Mouse (Mus musculus): ENCODE results near the gene Fgd3.

Gene Fgd3

DNA sequence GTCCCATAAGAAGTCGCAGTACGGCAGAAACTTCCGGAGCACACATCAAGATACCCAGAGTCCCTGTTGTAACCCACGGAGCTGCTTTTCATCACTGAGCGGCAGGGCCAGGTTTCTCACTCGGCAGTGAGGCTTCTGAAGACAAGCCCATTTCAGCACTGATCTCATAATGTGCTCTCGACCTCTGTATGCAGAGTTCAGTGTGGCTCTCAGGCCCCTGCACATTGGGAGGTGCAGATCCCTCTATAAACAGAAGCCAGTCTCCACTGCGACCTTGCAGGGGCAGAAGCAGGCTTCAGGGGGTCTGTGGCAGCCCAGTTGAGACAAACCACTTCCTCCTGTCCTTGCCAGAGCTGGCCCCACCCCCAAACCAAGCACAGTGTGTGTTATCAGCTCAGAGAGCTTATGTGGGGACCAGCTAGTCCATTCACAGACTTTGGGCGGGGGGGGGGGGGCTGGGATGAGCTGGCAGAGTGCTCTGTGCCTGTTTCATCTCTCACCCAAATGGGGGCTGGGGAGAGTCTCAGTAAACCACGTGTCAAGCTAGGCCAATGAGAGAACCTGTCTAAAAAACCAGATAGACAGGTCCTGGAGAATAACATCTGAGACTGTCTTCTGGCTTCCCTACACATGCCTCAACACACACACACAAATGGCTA, 12.7 kb downstream of the Fgd3 start:
- DNase-seq (ENCODE audit: low read depth, low spot score), result no peak

DNA sequence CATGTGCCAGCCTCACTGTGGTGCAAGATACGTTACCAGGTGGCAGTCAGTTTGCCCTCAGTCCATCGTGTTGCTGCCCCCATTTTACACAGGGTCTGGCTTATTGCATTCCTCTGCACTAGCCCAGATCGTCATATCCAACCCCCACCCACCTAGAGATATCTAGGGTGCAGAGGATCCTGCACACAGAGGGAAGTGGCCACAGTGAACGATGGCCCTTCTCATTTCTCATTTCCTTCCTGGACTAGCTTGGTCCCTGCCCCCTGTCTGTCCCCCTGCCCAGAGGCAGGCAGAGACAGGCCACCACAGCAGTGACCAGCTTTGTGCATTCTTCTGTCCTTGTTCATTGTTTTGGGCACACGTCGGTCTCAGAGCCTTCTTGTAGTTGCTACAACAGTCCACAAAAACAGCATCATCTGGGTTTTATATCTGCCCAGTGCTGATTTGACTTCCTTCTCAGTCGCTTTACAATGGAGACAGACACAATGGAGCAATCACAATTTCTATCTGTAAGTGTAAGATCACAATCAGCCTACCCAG, 13.3 kb downstream of the Fgd3 start:
- DNase-seq (ENCODE audit: low read depth, low spot score), result no peak

DNA sequence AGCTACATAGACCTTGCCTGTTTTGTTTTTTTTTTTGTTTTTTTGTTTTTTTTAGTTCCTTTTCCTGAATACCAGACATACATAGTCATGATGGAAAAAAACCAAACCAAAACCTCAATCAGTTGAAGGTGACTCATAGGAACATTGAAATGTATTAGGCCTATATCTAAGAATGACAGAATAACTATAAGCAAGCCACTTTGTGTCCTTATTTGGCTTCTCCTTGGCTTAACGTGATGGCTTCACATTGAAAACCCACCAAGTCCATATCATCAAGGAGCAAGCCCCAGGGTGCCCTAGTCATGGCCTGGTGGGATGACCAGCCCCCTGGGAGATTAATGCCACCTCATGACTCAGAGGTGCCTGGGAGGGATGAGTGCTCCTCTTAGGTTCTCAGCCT, 19.3 kb downstream of the Fgd3 start:
- no peak for DNase-seq (ENCODE audit: low read depth, low spot score)

DNA sequence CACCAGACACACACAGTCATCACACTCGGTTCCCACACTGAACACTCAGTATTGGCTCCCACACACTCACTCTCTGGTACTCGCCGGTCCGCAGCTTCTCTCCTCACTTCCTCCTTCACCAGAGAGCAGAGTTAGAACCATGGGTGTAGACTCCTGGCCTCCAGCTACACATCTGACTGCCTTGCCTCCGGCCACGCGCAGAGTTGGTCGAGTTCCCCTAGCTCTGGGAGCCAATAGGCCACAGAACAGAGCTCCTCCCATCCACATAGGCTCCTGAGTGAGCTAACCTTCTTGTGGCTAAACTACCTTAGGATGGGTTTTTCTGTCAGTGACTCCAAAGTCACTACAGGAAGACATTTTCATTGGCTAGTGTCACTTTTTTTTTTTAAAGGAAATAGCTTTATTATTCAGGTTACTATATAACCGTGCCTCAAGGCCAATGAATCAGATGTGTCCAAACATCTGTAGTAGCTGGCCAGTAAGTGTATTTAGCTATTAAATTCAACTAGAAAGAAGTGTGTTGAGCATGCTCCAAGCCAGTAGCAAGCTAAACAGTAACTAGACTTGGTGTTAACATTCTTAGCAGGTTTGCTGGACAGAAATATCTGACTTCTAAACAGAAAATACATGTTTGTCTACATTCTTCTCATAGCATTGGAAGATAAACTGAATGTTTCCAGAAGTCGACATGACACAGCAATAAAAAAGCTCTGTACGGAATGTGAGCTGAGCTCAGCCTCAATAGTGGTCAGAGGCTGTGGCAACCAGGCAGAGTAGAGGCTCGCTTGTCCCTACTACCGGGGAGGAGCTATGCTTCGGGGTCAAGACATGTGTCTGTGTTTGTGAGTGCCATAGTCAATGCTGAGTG, 21.4 kb downstream of the Fgd3 start:
- DNase-seq (ENCODE audit: low read depth, low spot score), result no peak

DNA sequence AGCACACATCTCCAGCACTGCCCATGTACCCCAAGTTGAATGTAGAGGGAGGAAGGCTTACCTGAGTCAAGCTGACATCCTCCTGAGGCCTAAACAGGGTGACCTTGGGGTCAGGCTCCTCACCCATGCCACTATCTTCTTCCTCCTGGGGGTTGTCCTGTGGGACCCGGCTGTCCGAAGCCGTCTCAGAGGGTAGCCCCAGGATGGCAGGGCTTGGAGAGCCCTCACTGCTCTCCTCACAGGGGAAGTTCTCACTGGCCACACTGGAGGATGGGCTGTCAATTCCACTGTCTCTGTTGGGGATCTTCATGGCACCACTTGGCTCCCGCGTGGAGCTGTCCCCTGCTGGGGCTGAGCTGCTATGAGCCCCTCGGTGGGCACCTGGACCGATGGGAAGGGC, 23.8 kb downstream of the Fgd3 start:
- DNase-seq (ENCODE audit: low read depth, low spot score), result no peak

DNA sequence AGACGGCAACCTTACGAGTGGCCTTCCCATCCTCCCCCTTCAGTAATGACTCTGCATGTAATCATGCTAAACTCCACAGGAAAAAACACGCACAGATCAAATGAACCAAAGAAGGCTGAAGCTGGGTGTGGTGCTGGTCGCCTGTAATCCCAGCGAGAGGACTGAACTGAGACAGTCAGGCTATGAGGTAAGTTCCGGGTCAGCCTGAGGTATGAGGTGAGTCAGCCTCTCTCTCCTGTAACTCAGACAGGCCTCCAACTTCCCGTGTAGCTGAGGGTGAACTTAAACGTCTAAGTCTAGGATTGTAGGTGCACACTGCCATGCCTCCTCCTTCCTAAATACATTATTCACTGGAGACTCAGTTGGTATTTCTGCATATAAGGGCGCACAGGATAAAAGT, 26.0 kb downstream of the Fgd3 start:
- DNase-seq (ENCODE audit: low read depth, low spot score), result no peak

DNA sequence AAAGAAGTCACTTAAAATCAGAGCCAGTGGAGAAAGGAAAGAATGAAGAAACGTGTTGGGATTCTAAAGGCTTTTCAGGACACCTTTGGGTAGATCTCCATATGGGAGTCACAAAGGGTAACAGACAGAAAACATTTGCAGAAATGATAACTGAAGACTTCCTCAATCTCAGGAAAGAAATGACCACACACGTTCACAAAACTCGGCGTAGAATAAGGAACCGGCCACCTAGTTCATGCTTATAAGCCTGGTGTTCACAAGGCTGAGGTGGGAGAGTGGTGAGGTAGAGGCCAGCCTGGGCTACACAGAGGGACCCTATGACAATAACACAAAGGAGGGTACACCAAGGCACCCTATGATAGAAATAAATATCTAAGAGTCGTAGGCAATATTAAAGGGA, 28.2 kb downstream of the Fgd3 start:
- DNase-seq (ENCODE audit: low read depth, low spot score), result no peak

DNA sequence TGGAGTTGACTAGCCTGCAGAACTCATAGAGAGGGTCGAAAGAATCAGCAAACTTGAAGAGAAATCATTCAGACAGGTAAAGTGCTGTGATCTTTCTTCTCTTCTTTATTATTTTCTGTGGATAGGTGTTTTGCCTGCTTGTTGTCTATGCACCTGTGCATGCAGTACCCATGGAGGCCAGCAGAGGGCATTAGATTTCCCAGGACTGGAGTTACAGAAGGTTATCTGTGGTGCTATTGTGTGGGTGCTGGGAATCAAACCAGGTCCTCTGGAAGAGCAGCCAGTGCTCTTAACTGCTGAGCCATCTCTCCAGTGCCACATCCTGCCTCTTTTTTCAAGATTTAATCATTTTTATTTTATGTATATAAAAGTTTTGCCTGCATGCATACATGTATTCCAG, 28.7 kb downstream of the Fgd3 start:
- DNase-seq (ENCODE audit: low read depth, low spot score), result no peak

DNA sequence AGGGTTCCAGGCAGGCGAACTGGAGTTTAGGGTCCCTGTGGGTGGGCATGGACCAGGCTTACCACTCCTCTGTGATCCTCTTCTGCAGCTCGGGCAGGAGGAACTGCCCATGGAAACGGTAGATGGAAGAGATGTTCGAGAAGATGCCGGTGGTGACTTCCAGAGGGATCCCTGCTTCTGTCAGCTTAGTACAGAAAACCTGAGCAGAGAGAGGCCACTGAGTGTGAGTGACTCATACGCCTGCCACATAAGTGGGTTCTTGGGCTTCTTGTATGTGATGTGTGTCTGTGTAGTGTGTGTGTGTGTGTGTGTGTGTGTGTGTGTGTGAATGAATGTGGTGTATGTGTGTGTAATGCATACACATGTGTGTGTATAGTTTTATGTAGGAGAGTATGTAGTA, 32.9 kb downstream of the Fgd3 start:
- DNase-seq (ENCODE audit: low read depth, low spot score), result no peak

DNA sequence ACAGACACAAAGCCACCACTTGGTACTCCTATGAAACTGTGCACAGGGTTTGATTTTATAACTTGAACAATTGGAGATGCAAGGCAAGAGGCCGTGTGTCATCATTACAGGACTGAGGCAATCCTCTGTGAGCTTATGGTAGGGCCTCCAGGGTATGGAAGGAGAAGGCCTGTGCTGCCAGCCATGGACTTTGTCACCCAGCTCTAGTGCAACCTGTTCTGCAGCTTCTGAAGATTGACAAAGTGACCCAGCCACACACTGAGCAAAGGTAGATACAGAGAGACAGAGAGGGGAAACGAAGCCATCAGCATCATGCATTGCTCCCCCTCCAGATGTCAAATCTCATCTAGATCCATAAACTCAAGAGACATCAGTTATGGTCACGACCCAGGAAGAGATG, 33.4 kb downstream of the Fgd3 start:
- no peak for DNase-seq (ENCODE audit: low read depth, low spot score)

DNA sequence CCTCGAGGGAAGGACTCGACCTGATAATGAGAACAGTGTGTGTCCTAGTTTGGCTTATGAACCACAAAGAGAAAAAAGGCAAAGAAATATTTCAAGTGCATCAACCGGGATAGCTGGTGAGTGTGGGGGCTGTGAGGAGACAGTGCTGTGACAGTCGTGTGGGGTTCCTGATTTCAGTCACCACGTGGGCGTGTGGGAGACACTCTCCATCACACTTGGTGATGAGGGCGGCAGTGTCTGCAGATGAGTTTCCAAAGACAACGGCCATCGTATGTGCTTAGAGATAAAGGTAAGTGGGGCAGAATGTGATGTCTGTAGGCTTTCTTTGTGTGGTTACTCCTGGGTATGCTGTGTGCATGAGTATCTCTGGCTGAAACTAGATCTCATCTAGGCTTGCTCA, 36.4 kb downstream of the Fgd3 start:
- no peak for DNase-seq (ENCODE audit: low read depth, low spot score)

DNA sequence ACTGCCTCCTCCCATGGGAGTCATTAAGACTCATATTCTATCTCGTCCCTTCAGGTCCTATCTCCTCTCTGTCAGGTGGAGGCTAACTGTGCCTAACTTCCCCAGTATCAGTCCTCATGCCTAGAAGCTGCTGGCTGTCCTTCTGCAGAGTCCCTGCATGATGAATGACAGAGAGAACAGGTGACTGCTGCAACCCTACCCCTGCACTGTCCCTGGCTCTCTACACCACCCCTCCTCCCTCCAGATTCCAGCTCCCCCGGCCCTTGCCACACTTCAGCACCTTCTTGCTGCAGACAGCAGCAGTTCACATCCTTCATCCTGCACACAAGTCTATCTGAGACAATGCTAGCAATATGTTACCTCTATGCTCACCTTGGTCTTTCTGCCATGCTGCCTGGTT, 37.9 kb downstream of the Fgd3 start:
- DNase-seq (ENCODE audit: low read depth, low spot score), result no peak

DNA sequence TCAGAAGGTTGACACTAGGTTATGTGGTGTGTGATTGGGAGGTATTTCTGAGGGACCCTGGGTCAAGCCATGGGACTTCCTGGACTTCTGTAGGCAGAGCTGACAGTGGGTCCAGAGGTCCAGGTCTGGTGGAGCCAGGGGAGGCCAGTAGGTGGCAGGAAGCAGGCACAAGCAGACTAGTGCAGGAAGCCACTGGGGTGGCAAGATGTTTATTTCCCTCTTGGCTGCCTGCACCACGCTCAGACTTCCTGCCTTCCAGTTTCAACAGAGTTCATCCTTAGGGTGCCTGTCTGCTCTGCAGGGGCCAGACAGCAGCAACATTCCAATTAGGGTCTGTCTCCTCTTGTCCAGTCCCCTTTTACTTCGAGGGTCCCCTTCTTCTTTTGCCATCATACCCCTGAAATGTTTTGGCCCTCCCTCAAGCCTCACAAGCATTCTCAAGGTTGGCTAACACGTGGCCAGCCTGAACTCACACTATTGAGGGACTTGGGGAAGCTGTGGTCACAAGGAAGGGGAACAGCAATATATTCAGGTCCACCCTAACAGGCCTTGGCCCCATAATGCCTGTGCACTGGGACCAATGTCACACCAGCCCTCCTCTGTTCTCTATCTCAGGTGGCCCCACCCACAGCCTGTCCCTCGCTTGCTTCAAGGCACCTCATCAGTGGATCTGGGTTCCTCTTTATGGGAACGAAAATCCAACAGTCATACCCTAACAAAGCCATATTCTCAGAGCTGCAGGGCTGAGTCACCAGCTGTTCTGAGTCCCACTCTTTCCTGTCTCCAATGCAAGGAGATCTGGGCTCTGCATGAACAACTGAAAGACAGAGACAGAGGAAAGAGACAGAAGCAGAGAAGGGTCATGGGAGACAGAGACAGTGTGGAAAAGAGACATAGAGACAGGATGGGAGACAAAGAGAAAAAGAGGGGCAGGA, 48.0 kb downstream of the Fgd3 start:
- DNase-seq (ENCODE audit: low read depth, low spot score), result no peak

DNA sequence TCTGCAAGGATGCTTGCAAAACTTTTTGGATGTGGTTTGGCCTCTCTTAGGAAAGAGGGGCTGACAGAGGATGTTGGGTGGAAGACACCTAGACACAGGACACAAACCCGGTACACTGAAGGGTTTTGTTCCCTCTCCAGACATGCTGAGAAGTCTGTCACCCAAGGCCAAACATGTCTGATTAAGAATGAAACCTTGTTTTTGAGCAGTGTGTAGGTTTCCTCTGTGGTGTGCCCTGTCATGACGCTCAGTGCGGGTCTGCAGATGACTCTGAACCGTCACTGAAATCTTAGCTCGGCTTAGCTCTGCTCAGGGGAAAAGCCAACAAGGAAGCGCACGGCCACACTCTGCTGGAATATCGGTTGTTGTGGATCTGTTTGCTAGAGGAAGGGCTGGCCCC, 49.6 kb downstream of the Fgd3 start:
- DNase-seq (ENCODE audit: low read depth, low spot score), result no peak

DNA sequence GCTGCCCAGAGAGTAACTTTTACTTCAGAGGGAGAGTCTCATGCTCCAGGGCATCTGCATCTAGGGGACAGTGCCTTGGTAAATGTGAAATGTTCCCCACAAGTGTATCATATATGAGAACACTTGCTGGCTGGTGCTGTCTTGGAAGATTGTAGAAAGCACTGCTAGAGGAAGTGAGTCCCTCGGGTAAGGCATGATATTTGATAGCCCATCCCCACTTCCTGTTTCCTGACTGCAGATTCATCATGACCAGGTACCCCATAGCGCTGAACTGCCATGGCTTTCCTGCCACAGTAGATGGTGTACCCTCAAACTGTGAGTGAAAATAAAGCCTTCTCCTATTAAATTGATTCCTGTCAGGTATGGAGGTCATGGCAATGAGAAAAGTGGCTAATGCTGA, 52.5 kb downstream of the Fgd3 start:
- no peak for DNase-seq (ENCODE audit: low read depth, low spot score)

DNA sequence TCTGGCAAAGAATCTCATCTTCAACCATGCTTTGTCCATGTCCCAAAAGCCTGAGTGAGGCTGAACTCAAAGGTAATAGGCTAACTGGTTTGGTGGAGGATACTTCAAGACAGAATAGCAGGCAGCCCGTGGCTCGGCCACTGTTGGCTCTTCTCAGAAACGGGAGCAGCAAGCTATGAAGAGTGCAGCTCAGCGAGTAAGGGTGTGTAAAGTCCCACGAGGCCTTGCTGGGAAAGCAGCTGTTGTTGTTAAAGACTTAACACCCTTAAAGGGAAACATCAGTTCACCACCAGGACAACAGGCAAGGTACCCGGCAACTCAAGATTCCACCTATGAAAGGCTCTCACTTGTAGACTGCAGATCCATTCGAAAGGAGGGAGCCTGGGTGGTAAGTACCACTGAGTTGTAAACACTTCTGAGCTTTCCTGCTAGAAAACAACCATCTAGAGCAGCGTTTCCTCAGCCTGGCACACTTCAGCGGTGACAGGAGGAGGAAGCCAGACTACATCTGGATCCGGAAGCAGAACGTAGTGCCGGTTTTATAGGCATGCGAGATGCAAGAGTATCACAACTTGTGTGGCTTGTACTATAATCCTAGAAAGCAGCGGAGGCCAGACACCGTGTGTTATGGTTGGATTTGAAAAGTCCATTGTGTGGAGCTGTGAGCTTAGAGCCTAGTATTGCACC, 59.9 kb downstream of the Fgd3 start:
- no peak for DNase-seq (ENCODE audit: low read depth, low spot score)

DNA sequence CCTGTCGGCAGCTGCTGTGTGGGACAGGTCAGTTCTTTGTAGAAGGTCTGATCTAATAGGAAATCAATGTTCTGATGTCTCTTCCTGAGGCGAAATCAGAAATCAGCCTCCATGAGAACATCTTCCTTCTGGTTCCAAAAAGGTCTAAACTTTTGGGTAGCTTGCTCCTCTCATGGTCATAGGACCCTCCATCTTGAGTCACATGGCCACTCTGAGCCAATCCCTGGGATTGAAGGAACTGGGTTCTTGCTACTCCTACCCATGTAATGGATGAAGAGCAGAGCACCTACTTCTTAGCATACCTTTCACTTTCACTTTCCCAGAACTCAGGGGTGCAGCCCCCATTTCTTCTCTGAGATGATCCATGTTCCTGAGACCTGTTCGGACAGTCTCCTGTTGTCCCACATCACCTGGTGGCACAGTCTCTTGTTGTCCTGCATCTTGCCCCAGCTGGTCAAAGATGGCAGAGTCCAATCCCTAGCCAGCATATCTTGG, 62.2 kb downstream of the Fgd3 start:
- no peak for DNase-seq (ENCODE audit: low read depth, low spot score)

DNA sequence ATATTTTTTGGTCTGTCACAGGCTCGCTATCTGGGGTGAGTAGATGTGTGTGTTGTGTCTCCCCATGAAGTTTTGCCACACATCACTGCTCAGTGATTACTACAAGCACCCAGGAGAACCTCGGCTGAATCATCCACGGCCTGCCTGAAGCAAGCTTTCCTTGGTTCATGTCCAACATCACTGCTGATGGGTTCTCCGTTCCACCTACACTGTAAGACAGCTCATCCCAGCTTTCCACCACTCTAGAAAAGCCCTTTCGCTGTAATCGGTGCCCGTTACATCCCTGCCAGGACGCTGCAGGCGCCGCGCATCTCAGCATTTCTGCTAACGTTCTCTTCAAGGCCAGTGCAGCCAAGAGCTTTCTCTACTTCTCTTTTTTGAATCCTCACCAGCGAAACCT, 67.4 kb downstream of the Fgd3 start:
- no peak for DNase-seq (ENCODE audit: low read depth, low spot score)

DNA sequence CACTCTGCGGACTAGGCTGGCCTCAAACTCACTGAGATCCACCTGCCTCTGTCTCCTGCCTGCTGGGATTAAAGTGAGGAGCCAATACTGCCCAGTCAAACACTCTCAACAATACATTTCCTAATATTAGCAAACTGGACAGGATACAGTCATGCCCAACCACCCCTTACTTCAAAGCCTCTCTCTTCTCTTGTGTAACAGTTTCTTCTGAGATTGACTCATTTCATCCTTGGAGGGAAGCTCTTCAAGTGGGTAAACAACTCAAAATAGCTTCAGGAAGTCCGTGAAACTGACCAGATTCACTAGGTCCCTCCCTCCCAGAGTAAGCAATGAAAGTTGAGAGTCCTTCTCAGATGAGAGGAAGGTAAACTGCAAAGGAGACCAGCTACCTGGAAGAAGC, 68.0 kb downstream of the Fgd3 start:
- no peak for DNase-seq (ENCODE audit: low read depth, low spot score)

DNA sequence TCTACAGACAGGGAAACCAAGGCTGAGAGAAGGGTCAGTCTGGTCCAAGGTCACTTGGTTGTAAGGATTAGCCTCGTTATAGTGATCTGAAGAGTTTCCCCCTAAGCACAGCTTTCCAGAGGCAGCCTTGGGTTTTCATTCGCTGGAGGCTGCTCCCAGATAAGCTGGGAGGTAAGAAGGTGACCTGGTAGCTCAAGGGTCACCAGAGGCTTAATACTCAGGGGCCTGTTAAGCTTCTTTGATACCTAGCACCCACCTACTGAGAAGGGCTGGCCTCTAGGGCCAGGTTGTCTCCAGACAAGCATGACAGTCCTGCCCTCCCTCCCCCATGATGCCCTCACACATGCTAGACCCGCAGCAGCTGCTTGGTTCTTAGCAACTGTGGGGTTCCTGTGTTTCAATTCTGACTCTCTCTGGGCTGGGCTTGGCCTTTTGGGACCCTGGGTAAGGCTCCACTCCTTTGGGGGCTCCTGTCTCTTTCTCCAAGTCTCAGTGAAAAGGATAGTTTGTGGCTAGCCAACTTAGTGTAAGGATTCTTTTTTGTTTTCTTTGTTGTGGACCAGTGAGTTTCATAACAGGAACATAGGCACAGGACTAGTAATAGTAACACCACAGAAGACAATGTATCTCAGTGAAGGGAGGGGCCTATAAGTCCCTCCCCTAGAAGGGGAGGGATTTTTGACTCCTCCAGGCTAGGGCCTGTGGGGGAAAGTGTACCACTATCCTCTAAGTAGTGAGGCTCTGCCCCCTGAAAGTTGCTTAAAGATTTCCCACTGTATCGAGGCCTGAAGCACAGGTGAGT, 69.2 kb downstream of the Fgd3 start:
- no peak for DNase-seq (ENCODE audit: low read depth, low spot score)

All from embryo, embryonic 11.5 days (tissue).